Mouse (Mus musculus) heart, adult 8-10 months (tissue): ENCODE results near the gene Krt33a. TPM values are rescaled to one million over a fixed set of nuclear protein-coding genes. Genes with fewer than 3 reads are reported as not detected.

Experiments used
- DNase-seq: peaks from one replicate; pipeline ENCODE4 v3.0.0; 2022; ENCODE audit warnings: low spot score
- total RNA-seq, 4 experiments: library from RNA; stranded (reverse); gene quantifications; 2 replicates each; pipeline ENCODE4 v1.2.4; 2022

Krt33a gene
- total RNA-seq, result not detected

- DNase-seq, result no peak
These were observed at the start of gene Krt33a for GRCm38 (mm10) chr11:100016112-100016511. TSS of gene Krt33a (minus strand) at chr11:100016212.

DNA sequence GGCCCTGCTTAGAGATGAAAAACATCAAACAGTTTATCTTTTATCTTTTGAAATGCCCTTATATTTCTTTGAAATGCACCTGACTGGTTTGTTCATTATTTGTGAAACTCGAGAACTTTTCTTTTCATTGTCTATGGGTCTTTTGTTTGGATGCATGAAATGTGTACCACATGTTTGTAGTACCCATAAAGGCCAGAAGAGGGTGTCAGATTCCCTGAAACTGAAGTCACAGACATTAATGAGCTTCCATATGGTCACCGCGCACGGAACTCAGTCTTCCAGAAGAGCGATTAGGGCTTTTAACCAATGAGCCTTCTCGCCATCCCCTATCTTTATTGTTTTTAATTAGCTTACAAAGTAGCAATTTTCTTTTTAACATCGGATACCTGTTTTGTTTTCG, 42.9 kb upstream of the Krt33a start:
- no peak for DNase-seq

DNA sequence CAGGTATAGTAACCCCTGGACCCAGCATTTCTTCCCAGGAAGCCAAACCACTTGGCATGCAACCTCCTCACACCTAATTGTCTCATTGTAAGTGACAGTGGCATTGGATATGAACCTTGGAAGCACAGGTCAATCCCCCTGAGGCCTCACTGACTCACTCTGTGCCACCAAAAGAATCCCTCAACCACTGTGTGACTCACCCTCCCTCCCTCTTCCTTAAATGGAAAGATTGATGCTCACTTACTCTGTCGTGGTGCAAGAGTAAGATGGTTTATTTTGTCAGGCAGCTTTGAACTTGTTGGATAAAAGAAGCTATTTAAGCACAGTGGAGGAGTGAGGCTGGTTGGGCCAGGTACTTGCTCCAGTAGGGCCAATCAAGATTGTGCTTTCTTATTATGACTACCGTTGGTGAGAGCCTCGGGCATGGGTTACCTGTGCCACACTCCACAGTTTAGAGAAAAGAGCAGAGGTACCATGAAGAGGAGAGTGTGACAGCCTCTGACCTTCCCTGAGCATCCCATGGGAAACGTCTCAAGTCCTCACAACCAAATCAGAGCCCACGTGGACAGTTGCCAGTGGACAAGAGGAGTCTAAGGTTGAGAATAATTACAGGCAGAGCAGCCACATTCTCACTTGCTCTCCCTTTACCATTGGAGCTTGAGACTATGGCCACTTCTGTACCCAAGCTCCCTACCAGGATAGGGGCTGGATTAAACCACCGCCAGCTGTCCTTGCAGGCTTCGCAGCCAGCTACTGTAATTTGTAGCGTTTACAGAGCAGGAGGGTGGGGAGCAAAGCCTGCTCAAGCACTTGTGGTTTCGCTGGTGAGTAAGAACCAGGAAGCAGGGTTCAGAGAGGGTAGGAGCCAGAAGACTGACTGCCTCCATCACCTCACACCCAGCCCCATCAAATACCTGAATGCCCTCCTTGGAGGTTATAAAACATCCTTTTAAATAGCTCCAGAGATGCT, 40.0 kb upstream of the Krt33a start:
- no peak for DNase-seq

- DNase-seq, result no peak
These were observed 34.4 kb upstream of the Krt33a start, which contains the start of gene Krt31 for GRCm38 (mm10) chr11:100050451-100050850. TSS of gene Krt31 (minus strand) at chr11:100050551.

DNA sequence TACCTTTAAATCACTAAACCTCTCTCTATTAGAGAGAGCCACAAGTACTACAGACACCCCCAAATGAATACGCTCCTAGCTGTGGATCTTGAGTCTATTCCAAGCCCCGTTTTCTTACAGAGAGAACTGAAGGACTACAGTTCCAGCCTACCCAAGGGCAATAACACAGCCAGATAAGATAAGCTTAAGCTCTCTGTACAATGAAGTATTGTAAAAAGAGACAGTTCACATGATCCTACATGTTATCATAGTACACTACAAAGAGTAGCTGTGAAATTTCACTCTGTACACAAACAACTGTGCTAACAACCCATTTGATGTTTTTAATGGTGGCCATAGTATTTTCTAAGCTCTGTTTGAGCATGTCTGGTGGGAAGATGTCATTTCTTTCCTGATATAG, 31.2 kb upstream of the Krt33a start:
- DNase-seq, result no peak

- no peak for DNase-seq
These were observed 30.4 kb upstream of the Krt33a start for GRCm38 (mm10) chr11:100046303-100046866.

- no peak for DNase-seq
These were observed 25.4 kb upstream of the Krt33a start, which contains the start of gene Krt34 for GRCm38 (mm10) chr11:100041454-100041853. TSS of gene Krt34 (minus strand) at chr11:100041554.

DNA sequence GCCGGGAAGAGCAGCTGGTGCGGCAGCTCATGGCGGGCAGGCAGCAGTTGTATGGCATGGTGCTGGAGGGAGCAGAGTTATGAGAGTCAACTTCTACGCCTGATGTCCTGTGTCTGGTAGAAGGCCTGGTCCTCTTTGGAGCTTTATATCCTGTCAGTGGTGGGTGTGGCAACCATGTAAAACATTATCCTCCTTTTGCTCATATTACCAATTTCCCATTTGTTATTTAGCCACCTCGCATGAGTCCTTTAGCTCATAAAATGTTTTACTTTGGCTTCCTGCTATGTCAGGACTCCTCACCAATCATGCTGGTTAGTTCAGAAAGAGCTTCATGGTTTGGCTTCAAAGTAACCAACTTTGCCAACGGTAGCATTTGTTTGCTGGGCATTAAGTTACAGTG, 13.8 kb upstream of the Krt33a start, which contains the start of gene Krt33b:
Gene Krt33b (minus strand): TSS at position 101 of the 400 bp plus-strand sequence.
- no peak for DNase-seq

- no peak for DNase-seq
These were observed 5.4 kb upstream of the Krt33a start for GRCm38 (mm10) chr11:100021438-100021837.

- no peak for DNase-seq
These were observed 3.5 kb upstream of the Krt33a start for GRCm38 (mm10) chr11:100019466-100019865.

- DNase-seq, result no peak
These were observed 2.3 kb downstream of the Krt33a start for GRCm38 (mm10) chr11:100013691-100014171.

DNA sequence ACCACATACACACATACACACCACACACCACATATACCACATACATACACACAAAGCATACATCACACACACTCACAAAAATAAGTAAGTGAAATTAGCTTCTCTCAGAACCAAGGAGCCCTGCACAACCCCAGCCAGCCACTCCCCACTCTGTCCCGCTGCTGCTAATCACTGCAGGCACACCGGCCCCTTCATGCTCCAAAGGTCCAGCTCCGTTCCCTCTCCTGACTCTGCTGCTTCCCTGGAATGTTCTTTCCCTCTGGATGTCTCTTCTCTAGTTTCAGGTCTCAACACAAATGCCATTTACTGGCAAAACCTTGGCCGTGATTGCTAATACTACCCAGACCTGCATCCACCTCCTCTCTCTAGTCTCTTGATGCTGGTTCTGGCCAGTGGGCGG, 5.3 kb downstream of the Krt33a start:
- no peak for DNase-seq

DNA sequence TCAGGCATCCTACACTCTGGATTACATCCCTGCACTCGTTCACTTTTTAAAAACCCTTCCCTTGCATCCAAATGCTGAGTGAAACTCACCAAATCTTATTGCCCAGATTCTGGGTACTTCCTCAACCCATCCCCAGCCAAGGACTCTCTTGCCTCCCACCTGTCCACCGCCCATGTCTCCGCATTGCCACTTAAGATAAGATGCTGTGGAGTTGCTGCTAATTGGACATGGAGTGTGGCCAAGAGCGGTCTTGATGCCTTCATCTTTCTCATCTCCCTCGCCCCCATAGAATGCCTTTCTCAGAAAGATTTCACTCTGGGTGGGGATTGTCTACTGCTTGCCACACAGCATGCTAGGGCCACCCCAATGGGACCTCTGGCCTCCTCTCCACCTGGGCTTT, 7.7 kb downstream of the Krt33a start:
- DNase-seq, result no peak

GRCm38 (mm10) chr11:100006624-100007023, 9.4 kb downstream of the Krt33a start:
- DNase-seq, result no peak

GRCm38 (mm10) chr11:100005905-100006304, 10.1 kb downstream of the Krt33a start:
- DNase-seq, result no peak

GRCm38 (mm10) chr11:100004846-100005245, 11.2 kb downstream of the Krt33a start:
- DNase-seq, result no peak

GRCm38 (mm10) chr11:99999091-99999490, 16.9 kb downstream of the Krt33a start:
- no peak for DNase-seq

- no peak for DNase-seq
These were observed 21.7 kb downstream of the Krt33a start for GRCm38 (mm10) chr11:99994384-99994661.

DNA sequence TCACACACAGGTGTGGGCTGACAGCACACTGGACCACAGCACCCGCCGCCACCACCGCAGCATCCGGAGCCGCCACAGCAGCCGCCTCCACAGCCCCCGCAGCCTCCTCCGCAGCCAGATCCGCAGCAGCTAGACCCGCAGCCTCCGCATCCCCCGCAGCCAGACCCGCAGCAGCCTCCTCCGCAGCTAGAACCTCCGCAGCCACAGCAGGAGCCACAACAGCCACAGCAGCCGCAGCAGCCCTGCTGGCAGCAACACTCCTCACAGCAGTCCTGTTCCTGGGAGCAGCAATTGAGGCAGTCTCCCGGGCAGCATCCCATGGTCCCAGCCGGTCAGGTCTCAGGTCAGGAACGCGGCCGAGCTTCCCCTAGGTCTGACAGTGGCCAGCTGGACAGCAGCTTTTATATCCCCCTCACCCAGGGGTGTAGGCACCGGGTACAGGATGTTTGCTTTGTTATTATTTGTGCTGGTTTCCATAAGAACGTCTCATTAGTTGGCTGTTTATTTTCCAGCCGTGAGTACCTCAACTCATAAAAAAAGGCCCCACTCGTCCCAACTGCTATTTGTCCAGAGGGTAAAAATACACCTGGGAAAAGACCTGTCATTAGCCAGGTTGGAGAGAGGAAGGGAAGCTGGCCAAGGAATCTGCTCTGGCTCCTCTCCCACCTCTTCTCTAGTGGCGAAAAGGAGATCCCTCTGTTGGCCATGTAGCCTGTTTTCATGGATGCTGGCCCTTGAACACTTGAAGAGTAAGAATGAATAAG, 22.2 kb downstream of the Krt33a start, which contains the start of gene Krtap17-1:
Gene Krtap17-1 (minus strand): TSS at position 375 of the 764 bp plus-strand sequence.
- no peak for DNase-seq

DNA sequence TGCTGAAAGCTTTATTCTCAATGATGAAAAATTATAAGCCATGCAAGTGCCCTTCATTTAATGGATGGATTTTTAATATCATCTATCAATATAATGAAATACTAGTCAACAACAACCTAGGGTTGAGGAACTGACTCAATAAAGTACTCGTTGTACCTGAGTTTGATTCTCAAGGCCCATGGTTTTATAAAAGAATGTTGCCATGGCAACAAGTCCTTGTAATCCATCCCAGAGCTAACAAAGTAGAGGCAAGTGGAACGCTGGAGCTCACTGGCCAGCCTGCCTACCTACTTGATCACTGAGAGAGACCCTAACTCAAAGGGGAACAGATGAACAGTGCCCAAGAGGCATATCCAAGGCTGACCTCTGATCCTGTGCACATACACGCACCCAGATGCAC, 25.4 kb downstream of the Krt33a start:
- no peak for DNase-seq

GRCm38 (mm10) chr11:99989881-99990405, 26.1 kb downstream of the Krt33a start:
- DNase-seq, result no peak

DNA sequence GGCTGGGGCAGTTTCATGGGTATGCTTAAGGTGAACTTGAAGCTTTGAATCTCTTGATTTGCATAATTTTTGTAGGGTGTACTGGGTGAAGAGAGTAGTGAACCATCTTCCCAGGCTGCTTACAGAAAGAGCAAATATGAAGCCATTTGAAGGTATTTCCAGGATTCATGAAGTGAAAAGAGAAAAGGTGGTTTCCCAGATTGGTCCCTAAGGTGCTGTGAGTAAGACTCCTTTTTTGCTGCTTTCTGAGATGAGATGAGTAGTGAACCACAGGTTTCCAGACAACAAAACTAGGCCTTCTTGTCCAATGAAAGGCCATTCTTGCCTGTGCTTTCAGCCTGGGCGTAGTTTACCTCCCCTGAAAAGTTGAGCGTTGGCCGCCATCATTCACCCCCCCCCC, 27.5 kb downstream of the Krt33a start:
- no peak for DNase-seq
